Mouse (Mus musculus) heart, postnatal 0 days (tissue): ENCODE results near the gene Ampd2. TPM values are rescaled to one million over a fixed set of nuclear protein-coding genes. Genes with fewer than 3 reads are reported as not detected.

Source experiments
- ATAC-seq: fragments of 200-750 bp; cut with Nextera tagmentation; 2 replicates; pipeline ENCODE4 v1.8.0; 2017; ENCODE audit warnings: low read depth, moderate number of reproducible peaks, moderate library complexity; ENCODE audit not compliant: insufficient read depth
- DNase-seq: peaks from one replicate; pipeline ENCODE4 v3.0.0-alpha.2; 2016; ENCODE audit warnings: low spot score
- H3K27ac ChIP-seq: fragments of 300-500 bp; sonication (generic); 2 replicates; pipeline ENCODE4 v1.5.1; 2014; ENCODE audit warnings: low read depth, mild to moderate bottlenecking
- H3K27me3 ChIP-seq: fragments of 300-500 bp; sonication (generic); 2 replicates; pipeline ENCODE4 v1.6.1; 2014; ENCODE audit warnings: low read length, mixed read lengths; ENCODE audit not compliant: control insufficient read depth, insufficient read depth
- H3K36me3 ChIP-seq: fragments of 300-500 bp; sonication (generic); replicated peaks from 2 replicates; pipeline ENCODE4 v1.6.1; 2014; ENCODE audit warnings: low read length, mixed read lengths; ENCODE audit not compliant: control insufficient read depth, insufficient read depth
- H3K4me1 ChIP-seq: fragments of 300-500 bp; sonication (generic); 2 replicates; pipeline ENCODE4 v1.6.1; 2014; ENCODE audit warnings: antibody characterized with exemption; ENCODE audit not compliant: control insufficient read depth, insufficient read depth
- H3K4me2 ChIP-seq: fragments of 300-500 bp; sonication (generic); 2 replicates; pipeline ENCODE4 v1.6.1; 2014; ENCODE audit warnings: low read depth, mild to moderate bottlenecking, low read length, moderate library complexity
- H3K4me3 ChIP-seq: fragments of 300-500 bp; sonication (generic); 2 replicates; pipeline ENCODE4 v1.5.1; 2014; ENCODE audit warnings: low read depth, low read length
- H3K9ac ChIP-seq: fragments of 300-500 bp; sonication (generic); replicated peaks from 2 replicates; pipeline ENCODE4 v1.6.1; 2014; ENCODE audit warnings: low read depth, low read length, mixed read lengths
- H3K9me3 ChIP-seq: fragments of 300-500 bp; sonication (generic); replicated peaks from 2 replicates; pipeline ENCODE4 v1.6.1; 2016; ENCODE audit warnings: low read length; ENCODE audit not compliant: control insufficient read depth
- CTCF ChIP-seq: IDR thresholded peaks from 2 replicates; pipeline ENCODE4 v1.5.1; 2016; ENCODE audit warnings: antibody characterized with exemption, control low read depth, low read depth
- EP300 ChIP-seq: IDR thresholded peaks from 2 replicates; pipeline ENCODE4 v1.6.1; 2016; ENCODE audit warnings: antibody characterized with exemption, low read depth
- WGBS: fragments of 180-500 bp; shearing (Covaris S2); extraction: QIAGEN DNeasy Blood & Tissue Kit; methylation state at CpG from one replicate; pipeline ENCODE4 v1.1.7; 2014; 5-methylcytosine and 5-hydroxymethylcytosine counted together
- polyA plus RNA-seq: library from polyadenylated mRNA; unstranded; fragments of >200 nt; fragmentation: Nextera tagmentation; extraction: Ambion mirVana; gene quantifications from 2 replicates; pipeline ENCODE4 v1.2.1, GENCODE M21; 2015
- total RNA-seq: library from RNA; depleted of rRNA; stranded (reverse); fragments of >200 nt; gene quantifications from 2 replicates; pipeline ENCODE4 v1.2.3, GENCODE M21; 2014; ENCODE audit warnings: low replicate concordance

Ampd2 gene
- total and polyA plus RNA-seq, 2 experiments from 2014 or later = 12.7 to 77.9 TPM

GRCm38 (mm10) chr3:108068826-108069225 lies 17.6 kb downstream of the Ampd2 start:
- DNase-seq (no peak), ATAC-seq (no peak)
- 3% methylated on average over 1 of the region's 1 CpGs for WGBS
- H3K9me3 ChIP-seq = no peaks in the 10 kb centered on the region
- H3K4me3 ChIP-seq = no peak overlapping the region
- TF ChIP-seq EP300 = no peak
- no peak overlapping the region for H3K9ac ChIP-seq
- H3K36me3 ChIP-seq = peaks cover 2% of the 10 kb centered on the region; the same call in 1 of the 2 replicates
- H3K27me3 ChIP-seq = no peaks in the 10 kb centered on the region
- 0 out of 2 replicates have a peak overlapping the region, but pooled peaks have one; percentile 1 for H3K27ac ChIP-seq
- peaks cover 4% of the 10 kb centered on the region; the same call in 1 of the 2 replicates for H3K4me1 ChIP-seq
- no peak overlapping the region for H3K4me2 ChIP-seq

- ATAC-seq = no peak
- WGBS = 54% methylated on average over 6 of the region's 6 CpGs
These were observed 19.0 kb downstream of the Ampd2 start for GRCm38 (mm10) chr3:108067370-108067934.

GRCm38 (mm10) chr3:108065551-108065950 lies 20.9 kb downstream of the Ampd2 start:
- DNase-seq (no peak), ATAC-seq (no peak)
- no peak overlapping the region; the same call in 1 of the 2 replicates for H3K9ac ChIP-seq
- peaks cover 4% of the 10 kb centered on the region; the same call in 1 of the 2 replicates for H3K4me1 ChIP-seq
- H3K27me3 ChIP-seq = no peaks in the 10 kb centered on the region
- 73% methylated on average over 9 of the region's 9 CpGs for WGBS
- H3K9me3 ChIP-seq = no peaks in the 10 kb centered on the region
- TF ChIP-seq CTCF (no peak), EP300 (no peak)
- no peak overlapping the region for H3K27ac ChIP-seq
- no peaks in the 10 kb centered on the region for H3K36me3 ChIP-seq
- H3K4me3 ChIP-seq = no peak overlapping the region
- no peak overlapping the region for H3K4me2 ChIP-seq

More at GRCm38 (mm10) chr3:108067370-108067934, 19.0 kb downstream of the Ampd2 start:
- no peak overlapping the region for H3K9ac ChIP-seq
- H3K4me3 ChIP-seq = no peak overlapping the region
- no peak for DNase-seq
- H3K27ac ChIP-seq = no peak overlapping the region
- H3K36me3 ChIP-seq = no peaks in the 10 kb centered on the region
- TF ChIP-seq CTCF (no peak), EP300 (no peak)
- H3K4me2 ChIP-seq = no peak overlapping the region
- no peaks in the 10 kb centered on the region for H3K27me3 ChIP-seq
- peaks cover 4% of the 10 kb centered on the region; the same call in 1 of the 2 replicates for H3K4me1 ChIP-seq
- no peaks in the 10 kb centered on the region for H3K9me3 ChIP-seq

GRCm38 (mm10) chr3:108064672-108065071 lies 21.8 kb downstream of the Ampd2 start:
- Histone ChIP-seq H3K4me1 (peaks cover 4% of the 10 kb centered on the region; the same call in 1 of the 2 replicates), H3K27me3 (no peaks in the 10 kb centered on the region), H3K4me3 (no peak overlapping the region), H3K27ac (no peak overlapping the region), H3K9me3 (no peaks in the 10 kb centered on the region), H3K9ac (no peak overlapping the region), H3K4me2 (no peak overlapping the region), H3K36me3 (no peaks in the 10 kb centered on the region)
- DNase-seq = no peak
- no peak for ATAC-seq
- WGBS = 32% methylated on average over 4 of the region's 4 CpGs
- no peak for TF ChIP-seq EP300
- TF ChIP-seq CTCF = no peak

- Histone ChIP-seq H3K4me1 (no peaks in the 10 kb centered on the region), H3K27me3 (no peaks in the 10 kb centered on the region), H3K9me3 (no peaks in the 10 kb centered on the region), H3K27ac (no peak overlapping the region), H3K36me3 (no peaks in the 10 kb centered on the region), H3K9ac (no peak overlapping the region), H3K4me3 (no peak overlapping the region), H3K4me2 (no peak overlapping the region)
- DNase-seq = no peak
- 78% methylated on average over 8 of the region's 8 CpGs for WGBS
- ATAC-seq = no peak
- TF ChIP-seq EP300 = no peak
- no peak for TF ChIP-seq CTCF
These were observed 23.8 kb downstream of the Ampd2 start for GRCm38 (mm10) chr3:108062648-108063047.

- Histone ChIP-seq H3K9me3 (no peaks in the 10 kb centered on the region), H3K9ac (no peak overlapping the region), H3K36me3 (no peaks in the 10 kb centered on the region), H3K4me3 (no peak overlapping the region), H3K4me2 (peak overlapping the region; percentile 14; the same call in 1 of the 2 replicates), H3K27ac (no peak overlapping the region), H3K27me3 (no peaks in the 10 kb centered on the region), H3K4me1 (no peaks in the 10 kb centered on the region)
- peak; percentile 74 for DNase-seq
- WGBS = 15% methylated on average over 7 of the region's 7 CpGs
- TF ChIP-seq EP300 (no peak), CTCF (peak; percentile 76)
- ATAC-seq = no peak
These were observed 25.0 kb downstream of the Ampd2 start for GRCm38 (mm10) chr3:108061420-108061819.
